Mouse (Mus musculus) kidney, postnatal 4 days (tissue): ENCODE data around the gene Olfr287.

Experiments used
- DNase-seq, 2 experiments: peaks; one replicate each; pipeline ENCODE4 v3.0.0; 2021; ENCODE audit warnings: mixed read lengths in 2 of 2

Olfr287 gene

DNA sequence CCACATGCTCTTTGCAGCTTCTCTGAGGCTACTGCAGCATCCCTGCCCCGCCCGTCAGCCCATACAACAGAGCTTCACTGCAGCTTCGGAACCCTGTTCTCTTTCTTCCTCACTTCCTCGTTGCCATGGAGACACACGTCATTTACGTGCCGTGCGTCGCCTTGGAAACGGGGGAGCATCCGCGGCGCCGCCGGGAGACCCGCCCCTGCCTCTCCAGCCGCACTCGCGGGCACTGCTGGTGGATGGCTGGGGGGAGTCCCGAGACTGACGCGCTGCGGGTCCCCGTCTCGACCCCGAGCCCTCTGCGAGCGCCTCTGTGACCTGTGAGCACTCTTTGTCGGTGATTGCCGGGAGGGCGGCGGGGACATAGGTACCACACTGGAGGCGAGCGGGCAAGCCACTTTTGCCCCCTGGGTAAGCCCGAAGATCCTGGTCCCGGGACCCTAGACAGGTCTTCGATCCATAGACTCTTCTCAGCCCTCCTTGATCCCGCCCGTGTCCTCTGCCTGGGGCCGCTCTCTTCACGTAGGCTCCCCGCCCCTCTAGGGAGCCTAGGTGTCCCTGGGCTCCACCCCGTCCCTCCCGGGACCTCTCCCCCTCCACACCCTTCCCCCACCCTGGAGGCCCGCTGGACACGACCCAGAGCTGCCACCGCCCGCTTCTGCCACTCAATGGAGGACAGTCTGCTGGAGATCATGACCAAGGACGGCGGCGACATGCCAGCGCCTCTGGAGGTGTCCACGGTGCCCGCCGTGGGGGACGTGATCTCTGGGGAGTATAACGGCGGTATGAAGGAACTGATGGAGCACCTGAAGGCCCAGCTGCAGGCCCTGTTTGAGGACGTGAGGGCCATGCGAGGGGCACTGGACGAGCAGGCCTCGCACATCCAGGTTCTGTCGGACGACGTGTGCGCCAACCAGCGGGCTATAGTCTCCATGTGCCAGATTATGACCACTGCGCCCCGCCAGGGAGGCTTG is 52.9 kb downstream of the Olfr287 start:
- peak; percentile 77 to 83 for DNase-seq

DNA sequence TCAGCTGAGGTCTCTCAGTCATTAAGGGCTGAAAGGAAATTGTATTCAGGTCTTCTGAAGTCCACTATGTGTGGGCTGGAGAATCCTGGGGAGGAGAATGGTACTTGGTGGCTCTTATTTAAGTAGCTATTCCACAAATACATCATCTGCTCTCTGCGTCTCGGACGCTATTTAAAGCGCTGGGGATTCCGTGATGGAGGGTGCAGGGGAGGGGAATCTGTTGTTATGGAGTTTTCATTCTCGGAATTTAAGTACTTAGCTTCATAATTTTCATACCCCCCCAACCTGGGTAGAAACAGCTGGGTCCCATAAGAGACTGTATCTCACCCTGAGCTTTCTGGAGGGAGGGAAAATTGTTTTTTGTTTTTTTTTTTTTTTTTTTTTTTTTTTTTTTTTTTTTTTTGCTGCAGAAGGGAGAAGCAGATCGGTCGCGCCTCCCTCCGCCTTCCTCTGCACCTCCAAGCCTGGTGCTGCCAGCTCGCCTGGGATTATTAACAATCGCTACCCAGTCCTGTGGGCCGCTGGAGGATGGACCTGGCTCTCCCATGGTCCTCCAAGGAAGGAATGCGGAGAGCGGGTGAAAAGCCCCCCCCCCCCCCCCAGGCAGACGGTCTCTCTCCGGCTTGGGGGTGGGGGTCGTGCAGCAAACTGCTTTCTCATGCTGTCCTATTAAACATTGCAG is 53.8 kb downstream of the Olfr287 start, which contains the start of gene Ccdc184:
Ccdc184 (plus strand) TSS at position 196 of the 682 bp plus-strand sequence.
- DNase-seq: no peak

DNA sequence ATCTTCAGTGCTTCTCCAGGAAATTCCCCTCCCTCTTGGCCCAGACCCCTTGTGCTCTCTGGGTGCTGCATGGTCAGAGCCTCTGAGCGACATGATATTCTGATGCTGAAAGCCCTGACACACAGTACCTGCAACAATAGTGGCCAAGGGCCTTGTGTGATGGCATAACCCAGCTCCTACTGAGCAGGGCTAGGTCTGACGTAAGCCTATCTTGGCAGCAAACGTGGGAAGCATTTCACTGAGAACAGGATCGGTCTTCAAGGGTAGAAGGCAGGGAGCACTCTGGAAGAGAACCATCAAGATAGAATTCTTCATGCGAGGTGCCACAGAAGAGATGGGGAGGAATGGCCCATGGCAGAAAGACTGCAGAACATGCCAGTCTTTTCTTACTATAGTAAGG is 55.3 kb downstream of the Olfr287 start, which contains the start of gene Asb8:
Asb8 (minus strand) TSS at position 101 of the 400 bp plus-strand sequence.
- DNase-seq: no peak

DNA sequence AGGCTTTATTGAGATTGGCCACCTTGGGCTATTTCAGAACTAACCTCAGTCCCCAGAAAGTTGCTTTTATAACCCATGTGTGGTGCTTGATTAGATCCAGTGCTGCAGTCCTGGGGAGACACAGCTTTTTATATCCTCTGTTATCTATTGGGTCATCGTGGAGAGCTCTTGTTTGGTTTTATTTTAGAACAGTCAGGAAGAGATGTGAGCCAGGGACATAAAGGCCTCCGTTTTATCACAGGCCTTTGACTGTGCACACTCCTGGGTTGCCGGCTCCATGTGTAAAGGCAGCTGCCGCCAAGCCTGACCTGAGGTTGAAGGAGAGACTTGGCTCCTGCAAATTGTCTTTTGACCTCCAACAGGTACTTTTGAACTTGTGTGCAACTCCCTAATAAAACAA is 58.3 kb downstream of the Olfr287 start:
- no peak for DNase-seq

DNA sequence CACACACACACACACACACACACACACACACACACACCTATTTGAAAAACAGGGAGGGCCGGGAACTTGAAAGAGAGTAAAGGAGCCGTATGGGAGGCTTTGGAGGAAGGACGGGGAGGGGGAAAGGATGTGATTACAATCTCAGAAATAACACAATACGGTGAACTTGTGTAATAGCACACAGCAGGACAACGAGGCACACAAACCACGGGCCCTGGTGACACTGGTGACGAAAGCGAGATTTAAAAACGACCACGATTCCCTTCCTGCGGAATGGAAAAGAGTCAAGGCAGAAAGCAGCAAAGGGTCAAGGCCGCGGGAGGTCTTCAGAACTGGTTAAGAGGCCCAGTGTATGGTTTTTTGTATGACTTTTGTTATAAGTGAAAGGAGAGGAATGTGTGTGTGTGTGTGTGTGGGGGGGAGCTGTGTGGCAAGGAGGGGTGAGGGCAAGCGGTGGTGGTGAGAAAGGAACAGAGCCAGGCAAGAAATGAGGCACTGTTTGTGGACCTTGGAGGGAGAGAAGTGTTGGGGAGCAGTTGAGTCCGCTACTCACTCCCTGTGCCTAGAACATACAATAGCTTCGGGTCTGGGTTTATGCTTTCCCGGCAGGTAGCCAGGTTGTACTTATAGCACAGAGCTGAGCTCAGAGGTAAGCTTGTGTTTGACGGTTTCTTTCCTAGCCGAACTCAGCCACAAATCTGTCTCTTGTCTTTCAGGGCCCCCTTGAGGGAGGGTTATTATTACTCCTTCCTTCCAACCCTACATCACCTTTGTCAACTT is 59.6 kb downstream of the Olfr287 start:
- no peak for DNase-seq

DNA sequence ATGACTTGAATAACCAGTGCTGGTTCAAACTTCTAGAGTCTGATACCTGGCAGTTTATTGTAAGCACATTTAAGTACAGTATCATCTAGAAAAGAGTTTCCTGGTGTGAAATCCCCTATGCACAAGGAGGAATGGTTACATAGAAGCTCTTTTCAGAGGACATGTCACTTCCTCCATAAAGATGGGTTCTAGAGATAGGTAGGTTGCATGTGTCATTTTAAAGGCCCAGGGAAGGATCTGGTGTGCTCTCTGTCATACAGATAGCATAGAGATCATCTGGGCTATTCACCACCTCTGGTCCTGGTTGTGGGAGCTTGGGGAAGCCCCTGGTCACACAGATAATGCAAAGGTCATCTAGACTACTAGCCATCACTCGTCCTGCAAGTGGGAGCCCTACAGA is 63.6 kb downstream of the Olfr287 start:
- no peak for DNase-seq
